Mouse (Mus musculus) brown adipose tissue, adult 24 weeks (tissue): ENCODE results near the gene Thoc6. TPM values are rescaled to one million over a fixed set of nuclear protein-coding genes. Genes with fewer than 3 reads are reported as not detected.
A peak's percentile ranks its signal among the peaks of the same experiment; 100 is the strongest.

Experiments used
- H3K27ac ChIP-seq: fragments of 200-500 bp; replicated peaks from 2 replicates; pipeline ENCODE4 v1.5.1; 2012; ENCODE audit warnings: low read depth, mild to moderate bottlenecking, low read length
- H3K4me1 ChIP-seq: fragments of 200-500 bp; 2 replicates; pipeline ENCODE4 v1.6.1; 2012; ENCODE audit warnings: low read length, mixed read lengths; ENCODE audit not compliant: control insufficient read depth, insufficient read depth, insufficient read length
- H3K4me3 ChIP-seq: fragments of 200-500 bp; 2 replicates; pipeline ENCODE4 v1.5.1; 2012; ENCODE audit warnings: low read depth, mild to moderate bottlenecking, low read length, moderate library complexity; ENCODE audit not compliant: insufficient read depth
- polyA plus RNA-seq: library from polyadenylated mRNA; stranded (reverse); fragments of >200 nt; gene quantifications from 2 replicates; pipeline ENCODE4 v1.2.4, GENCODE M21; 2012; ENCODE audit not compliant: missing spikeins, insufficient read depth, insufficient read length

The Thoc6 gene
- polyA plus RNA-seq, result 13.0 and 16.3 TPM in 2 replicates

DNA sequence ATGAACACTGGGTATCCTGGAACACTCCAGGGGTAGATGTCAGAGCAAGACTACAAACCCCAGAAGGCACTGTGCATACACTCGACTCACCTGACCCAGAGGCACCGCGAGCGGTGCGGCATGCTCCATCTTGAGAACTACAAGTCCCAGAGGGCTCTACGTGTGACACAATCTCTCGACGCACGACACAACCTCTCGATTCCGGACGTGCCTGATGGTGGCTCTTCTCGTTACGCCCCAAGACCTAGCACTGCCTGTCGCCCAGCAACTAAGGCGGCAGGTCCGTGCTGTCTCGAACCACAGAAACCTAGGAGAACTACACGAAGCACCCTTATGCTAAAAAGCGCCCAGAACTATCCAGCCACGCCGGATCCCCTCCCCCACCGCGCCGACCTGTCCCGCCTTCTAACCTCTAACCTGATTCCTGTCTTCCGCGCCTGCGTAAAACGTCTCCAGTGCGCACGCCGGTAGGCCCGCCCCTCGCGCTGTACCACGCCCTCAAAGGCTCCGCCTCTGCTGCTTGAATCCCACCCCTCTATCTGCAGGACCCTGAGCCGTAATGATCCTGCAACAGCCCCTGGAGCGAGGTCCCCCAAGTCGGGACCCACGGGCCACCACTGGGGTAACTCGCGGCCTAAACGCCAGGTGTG, at the start of gene Thoc6, which contains the start of gene Hcfc1r1:
Gene Thoc6 (minus strand): TSS at position 459 of the 650 bp plus-strand sequence.
Gene Hcfc1r1 (plus strand): TSS at position 173 of the 650 bp plus-strand sequence.
- H3K4me1 ChIP-seq, result peaks cover 6% of the 10 kb centered on the region; the same call in 1 of the 2 replicates

DNA sequence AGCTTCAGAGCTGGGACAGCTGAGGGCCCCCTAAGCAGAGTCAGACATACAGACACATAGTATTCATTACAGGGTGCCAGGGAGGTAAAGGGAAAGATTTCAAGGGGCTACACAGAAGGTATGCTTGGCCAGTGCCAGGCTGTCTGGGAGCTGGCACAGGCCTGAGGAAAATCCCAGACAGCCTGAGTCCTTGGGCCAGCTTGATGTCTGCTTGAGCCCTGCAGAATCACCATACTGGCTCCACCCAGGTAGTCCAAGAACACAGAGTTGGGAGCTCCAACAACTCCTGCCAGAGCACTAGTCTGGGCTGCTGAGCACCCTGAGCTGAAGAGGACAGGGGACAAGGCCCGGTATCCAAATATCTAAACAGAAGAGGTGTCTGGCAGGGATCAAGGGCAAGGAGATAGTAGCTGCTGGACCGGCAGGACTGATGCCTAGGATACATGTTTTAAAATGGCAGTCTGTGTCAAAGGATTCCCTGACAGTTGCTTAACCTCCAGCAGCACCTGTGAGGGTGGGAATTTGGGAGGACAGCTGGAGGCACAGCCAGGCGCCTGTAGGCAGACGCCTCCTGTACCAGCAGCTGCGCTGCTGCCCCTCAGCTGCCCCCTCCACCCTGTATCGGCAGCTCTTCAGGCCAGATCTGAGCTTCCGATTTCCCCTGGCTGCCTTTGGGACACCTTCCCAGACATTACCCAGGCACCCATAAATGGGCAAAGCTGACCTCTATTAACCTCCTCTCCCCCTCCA, 48.9 kb upstream of the Thoc6 start, which contains the start of gene 1520401A03Rik:
Gene 1520401A03Rik (minus strand): TSS at position 408 of the 750 bp plus-strand sequence.
- Histone ChIP-seq H3K4me3 (no peak within 1 kb of the TSS), H3K4me1 (no peaks in the 10 kb centered on the region), H3K27ac (no peak within 1 kb of the TSS)

More for the DNA sequence above, at the start of gene Thoc6, which contains the start of gene Hcfc1r1:
- peak within 1 kb of the TSS; percentile 99 for H3K27ac ChIP-seq
- peak within 1 kb of the TSS; percentile 81 for H3K4me3 ChIP-seq

- Histone ChIP-seq H3K4me3 (no peak overlapping the region), H3K27ac (no peak overlapping the region), H3K4me1 (no peaks in the 10 kb centered on the region)
These were observed 48.2 kb upstream of the Thoc6 start for GRCm38 (mm10) chr17:23721886-23722285.

- H3K27ac ChIP-seq, result no peak overlapping the region
- H3K4me3 ChIP-seq, result no peak overlapping the region
- H3K4me1 ChIP-seq, result no peaks in the 10 kb centered on the region
These were observed 45.8 kb upstream of the Thoc6 start for GRCm38 (mm10) chr17:23719455-23719854.

GRCm38 (mm10) chr17:23717003-23717402, 43.3 kb upstream of the Thoc6 start:
- Histone ChIP-seq H3K4me1 (no peaks in the 10 kb centered on the region), H3K27ac (no peak overlapping the region), H3K4me3 (no peak overlapping the region)

- H3K4me1 ChIP-seq, result no peaks in the 10 kb centered on the region
- no peak overlapping the region for H3K4me3 ChIP-seq
- H3K27ac ChIP-seq, result no peak overlapping the region
These were observed 32.5 kb upstream of the Thoc6 start for GRCm38 (mm10) chr17:23706212-23706611.

DNA sequence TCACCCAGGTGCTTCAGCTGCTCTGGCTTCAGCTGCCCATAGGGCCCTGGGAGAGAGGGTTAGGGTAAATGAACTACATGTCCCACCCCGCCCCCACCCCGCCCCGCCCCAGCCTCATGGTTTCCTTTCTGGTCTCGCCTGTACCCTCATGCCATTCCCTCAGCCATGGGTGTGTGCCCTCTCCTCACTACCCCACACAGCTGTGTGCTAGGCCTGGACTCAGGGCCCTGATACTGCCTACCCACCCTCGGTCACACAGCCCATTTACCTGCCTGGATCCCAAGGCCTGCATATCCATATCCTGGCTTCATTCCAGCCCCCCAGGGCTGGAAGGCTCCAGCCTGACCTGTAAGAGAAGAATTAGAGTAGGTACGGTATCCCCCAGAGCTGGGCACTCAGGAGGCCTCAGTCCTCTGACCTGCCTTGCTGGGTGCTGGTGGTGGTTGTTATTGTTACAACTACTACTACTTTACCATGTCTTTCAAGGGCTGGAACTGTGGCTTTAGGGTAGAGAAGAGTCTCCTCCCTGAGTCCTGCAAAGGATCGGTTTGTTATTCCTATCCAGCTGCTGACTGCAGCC, 31.9 kb upstream of the Thoc6 start:
- Histone ChIP-seq H3K4me3 (no peak overlapping the region), H3K4me1 (no peaks in the 10 kb centered on the region), H3K27ac (no peak overlapping the region)

DNA sequence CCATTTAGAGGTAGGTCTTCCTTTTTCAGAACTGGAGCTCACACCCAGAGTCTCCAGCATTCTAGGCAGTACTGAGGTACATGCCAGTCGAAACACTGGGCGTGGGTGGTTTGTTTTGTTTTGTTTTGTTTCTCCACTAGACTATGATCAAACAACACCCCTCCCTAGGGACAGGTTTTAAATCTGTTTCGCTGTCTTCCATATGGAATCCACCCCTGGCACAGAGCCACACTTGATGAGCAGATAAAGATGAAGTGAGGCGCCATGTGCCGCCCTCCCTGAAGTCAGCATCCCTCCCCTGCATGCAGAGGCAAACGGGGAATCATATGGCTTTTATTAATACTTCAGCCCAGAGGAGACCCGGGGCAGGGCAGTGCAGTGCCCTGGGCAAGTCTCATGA, 31.1 kb upstream of the Thoc6 start:
- Histone ChIP-seq H3K27ac (no peak overlapping the region), H3K4me1 (no peaks in the 10 kb centered on the region), H3K4me3 (no peak overlapping the region)

DNA sequence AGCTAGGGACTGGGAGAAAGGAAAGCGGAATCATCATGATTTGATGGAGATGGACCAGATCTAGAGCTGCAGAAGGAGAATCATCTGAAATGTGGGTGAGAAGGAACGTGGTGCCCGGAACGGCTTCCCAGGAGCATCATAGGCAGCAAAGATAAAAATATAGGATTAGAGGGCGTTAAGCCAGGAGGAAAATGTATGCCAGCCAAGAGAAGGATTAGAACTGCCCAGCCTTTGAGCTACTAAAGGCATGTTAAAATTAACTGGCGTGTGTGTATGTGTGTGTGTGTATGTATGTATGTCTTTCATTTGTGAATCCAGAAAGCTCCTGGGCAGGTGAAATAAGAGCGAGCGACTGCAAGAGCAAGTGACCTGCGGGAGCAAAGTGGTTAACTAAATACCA, 29.6 kb upstream of the Thoc6 start:
- no peak overlapping the region for H3K4me3 ChIP-seq

DNA sequence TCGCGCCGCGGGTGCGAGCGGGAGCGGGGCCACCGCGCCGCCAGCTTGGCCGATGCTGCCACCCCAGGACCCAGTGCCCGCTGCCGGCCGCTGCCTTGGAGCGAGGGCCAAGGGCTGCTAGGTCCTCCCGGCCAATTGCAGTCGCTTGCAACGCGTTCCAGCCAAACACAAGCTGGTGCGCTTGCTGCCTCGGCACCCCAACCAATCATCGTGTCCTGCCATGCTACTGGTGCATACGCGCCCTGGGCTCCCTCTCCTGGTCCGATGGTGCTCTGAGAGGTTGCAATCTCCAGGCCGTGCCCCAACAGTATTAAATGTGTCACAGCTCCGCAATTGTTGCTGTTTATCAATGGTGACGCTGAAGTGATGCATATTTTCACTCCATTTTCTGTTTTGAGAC, 26.4 kb upstream of the Thoc6 start:
- peak overlapping the region; percentile 67 for H3K4me3 ChIP-seq
- no peak overlapping the region for H3K27ac ChIP-seq
- H3K4me1 ChIP-seq, result no peaks in the 10 kb centered on the region

More for the DNA sequence above, 29.6 kb upstream of the Thoc6 start:
- no peak overlapping the region for H3K27ac ChIP-seq
- H3K4me1 ChIP-seq, result no peaks in the 10 kb centered on the region

GRCm38 (mm10) chr17:23699131-23700077, 25.7 kb upstream of the Thoc6 start:
- Histone ChIP-seq H3K4me1 (no peaks in the 10 kb centered on the region), H3K27ac (no peak overlapping the region), H3K4me3 (peak overlapping the region; percentile 67)

- Histone ChIP-seq H3K27ac (no peak overlapping the region), H3K4me1 (no peaks in the 10 kb centered on the region)
These were observed 22.1 kb upstream of the Thoc6 start for GRCm38 (mm10) chr17:23695801-23696200.

DNA sequence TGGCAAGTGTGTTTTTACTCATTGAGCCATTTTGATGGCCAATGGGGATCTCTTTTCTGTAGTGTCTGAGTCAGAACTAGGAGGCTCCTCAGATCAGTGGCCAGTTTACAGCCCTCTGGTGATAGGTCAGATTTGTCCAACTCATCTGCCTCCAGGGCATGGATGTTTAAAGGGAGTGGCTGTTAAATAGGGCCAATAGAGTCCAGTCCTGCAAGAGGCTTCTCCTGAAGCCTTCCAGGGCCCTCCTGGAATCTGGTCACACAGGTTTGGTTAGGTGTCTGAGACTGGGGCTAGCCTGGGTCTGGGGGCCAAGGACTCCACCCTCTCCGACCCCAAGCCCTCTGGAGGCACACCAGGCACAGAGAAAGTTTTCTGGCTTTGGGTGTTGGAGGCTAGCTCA, 20.8 kb upstream of the Thoc6 start:
- Histone ChIP-seq H3K4me3 (no peak overlapping the region), H3K27ac (no peak overlapping the region), H3K4me1 (no peaks in the 10 kb centered on the region)

More at GRCm38 (mm10) chr17:23695801-23696200, 22.1 kb upstream of the Thoc6 start:
- no peak overlapping the region for H3K4me3 ChIP-seq

DNA sequence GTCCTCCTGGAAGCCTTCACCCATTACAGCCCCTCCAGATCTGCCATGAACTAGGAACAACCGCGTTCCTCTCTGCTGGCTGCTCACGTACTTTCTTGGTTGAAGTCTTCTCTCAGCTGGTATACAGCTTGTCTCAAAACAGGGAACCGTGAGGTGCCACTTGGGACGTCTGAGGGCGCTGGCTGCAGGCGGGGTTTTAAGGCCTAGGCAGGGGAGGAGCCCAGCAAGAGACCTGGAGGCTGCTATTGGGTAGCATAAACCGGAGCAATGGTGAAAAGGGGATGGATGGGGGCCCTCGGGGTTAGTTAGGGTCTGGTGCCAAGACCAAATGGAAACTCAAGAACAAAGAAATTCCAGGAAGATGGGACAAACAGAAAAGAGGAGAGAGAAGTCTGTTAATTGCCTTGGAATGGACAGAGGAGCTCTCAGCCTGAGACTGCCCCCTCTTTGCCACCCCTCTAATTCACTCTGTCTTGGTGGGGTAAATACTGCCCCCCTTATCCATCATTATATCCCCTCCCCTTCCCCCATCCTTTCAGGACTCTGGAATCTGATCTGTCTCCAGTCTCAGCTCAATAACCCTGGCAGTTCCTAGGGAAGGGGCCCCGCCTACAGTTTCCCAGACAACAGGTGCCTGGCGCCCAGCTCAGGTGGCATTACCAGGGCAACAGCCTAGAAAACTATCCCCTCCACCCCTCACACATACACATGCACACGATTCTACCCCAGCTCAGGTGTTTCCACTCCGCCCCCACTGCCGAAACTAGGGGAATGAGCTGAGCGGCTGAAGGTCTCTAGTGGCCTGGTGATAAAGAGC, 10.4 kb upstream of the Thoc6 start, which contains the start of gene Cldn9:
Gene Cldn9 (minus strand): TSS at position 171 of the 817 bp plus-strand sequence.
- no peak within 1 kb of the TSS for H3K27ac ChIP-seq
- H3K4me1 ChIP-seq, result no peaks in the 10 kb centered on the region
- H3K4me3 ChIP-seq, result no peak within 1 kb of the TSS
